Mouse (Mus musculus) kidney, adult 18-20 months (tissue): ENCODE measurements around the gene Plxdc2.

ENCODE experiments used
- DNase-seq: peaks from one replicate; pipeline ENCODE4 v3.0.0; 2021

Plxdc2 gene

DNA sequence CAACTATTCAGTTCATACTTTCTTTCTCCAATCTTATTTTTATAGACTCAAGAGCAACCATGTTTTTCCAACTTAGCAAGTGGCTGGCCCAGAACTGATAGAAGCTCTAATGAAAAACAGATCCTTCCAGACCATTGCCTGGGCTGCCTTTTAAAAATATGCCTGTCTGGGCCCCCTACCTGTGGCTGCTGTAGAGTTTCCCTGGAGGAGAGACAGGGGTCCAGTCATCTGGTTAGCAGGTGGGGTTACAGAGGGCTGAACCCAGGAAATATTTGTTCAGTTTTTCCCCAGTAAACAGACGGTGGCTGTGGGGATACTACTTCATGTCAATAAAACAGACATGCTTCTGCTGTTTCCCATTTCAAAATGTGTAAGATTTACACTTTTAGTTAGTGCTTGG lies 222.0 kb downstream of the Plxdc2 start:
- no peak for DNase-seq

DNA sequence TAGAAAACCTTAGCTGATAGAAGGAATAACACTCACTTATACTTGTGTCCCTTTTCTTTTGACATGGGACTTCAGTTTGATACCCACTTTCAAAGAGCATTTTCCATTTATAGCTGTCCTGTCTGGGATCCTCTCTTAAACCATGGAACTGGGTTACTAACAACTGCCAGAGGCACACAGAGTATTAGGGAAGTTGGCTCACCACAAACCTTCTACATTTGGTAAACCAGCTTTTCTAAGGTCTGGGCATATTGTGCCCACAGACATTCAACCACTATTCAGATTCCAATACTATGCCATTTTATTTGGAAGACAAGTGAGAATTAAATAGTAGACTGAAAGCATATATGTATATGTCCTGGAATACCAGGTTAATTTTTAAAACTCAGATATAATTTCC lies 232.4 kb downstream of the Plxdc2 start:
- DNase-seq: no peak

DNA sequence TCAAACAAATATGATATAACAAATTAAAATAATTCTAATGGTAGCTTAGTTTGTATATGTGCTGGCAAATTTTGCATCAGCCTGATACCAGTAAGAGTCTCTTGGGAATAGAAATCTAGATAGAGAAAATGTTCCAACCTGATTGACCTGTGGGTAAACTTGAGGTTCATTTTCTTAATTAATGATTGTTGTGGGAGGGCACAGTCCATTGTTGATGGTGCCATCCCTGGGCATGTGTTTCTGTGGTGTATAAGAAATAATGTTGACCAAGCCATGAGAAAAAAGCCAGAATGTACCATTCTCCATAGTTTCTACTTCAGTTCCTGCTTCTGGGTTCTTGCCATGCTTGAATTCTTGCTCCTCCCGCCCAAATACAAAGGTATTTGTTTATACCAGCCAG lies 239.3 kb downstream of the Plxdc2 start:
- no peak for DNase-seq

DNA sequence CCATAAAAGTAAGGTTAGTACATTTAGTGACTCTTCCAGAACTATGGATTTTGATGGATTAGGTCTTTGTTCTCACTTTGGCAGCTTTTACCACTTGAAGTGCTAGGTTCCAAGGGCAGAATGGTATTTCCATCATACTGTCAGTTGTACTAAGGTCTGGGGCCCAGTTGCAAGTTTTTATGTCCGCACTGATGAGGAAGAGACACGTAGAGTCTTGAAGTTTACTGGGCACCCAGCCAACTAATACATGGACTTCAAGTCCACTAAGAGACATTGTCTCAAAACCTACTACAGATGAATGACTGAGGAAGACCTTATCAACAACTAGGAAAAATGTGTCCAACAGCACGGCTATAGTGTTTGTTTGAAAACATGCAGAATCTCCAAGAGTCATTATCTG lies 242.1 kb downstream of the Plxdc2 start:
- DNase-seq: no peak

DNA sequence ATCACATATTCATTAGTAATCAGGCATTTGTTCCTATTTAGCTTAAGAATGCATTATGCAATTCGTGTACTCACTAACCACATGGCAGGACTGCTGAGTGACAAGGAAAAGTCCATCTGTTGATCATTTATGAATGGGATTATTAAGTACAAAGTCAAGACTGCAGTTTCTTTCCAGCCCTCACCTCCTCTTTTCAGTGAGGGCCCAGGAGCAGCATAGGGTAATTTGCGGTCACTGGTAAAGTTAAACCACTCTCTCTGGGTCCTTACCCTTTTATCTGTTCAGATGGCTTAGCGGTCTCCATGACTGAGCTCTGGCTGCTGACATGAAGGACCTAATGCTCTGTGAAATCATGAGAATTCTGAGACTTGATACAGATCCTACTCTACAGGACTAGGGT lies 248.2 kb downstream of the Plxdc2 start:
- DNase-seq: peak; percentile 22

DNA sequence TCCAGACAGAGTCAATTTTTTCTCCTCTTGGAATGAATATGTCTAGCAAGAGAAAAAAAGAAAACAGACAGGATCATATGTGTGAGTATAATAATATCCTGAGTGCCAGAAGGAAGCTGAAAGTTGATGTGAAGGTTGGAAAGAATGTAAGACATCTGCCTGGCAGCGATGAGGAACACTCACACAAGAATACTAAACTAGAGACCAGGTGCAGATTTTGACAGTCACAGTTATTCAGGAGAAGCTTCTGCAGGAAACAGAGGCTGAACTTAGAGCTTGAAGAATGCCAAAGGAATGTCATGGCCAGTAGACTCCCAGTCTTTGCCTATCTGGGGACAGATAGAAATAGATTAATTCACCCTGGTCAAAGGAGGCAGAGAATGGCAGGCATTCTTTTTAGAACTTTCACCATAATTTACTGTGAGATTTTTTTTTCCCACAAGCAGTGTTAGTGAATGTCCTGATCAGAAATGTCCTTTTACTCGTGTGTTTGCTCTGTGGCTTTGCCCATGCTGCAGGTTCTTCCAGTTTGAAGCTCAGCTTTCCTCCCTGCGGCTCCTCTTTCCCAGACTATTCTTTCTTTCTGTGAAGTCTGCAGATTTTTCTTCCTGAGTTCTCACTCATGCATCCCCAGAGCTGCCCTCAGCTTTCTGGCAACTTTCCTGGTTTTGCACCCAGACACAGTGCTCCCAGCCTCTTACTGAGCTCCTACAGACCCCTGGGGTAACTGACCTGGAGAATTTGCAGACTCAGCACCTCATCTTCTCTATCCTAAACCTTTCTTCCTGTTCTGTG lies 251.9 kb downstream of the Plxdc2 start:
- DNase-seq: peak; percentile 28

DNA sequence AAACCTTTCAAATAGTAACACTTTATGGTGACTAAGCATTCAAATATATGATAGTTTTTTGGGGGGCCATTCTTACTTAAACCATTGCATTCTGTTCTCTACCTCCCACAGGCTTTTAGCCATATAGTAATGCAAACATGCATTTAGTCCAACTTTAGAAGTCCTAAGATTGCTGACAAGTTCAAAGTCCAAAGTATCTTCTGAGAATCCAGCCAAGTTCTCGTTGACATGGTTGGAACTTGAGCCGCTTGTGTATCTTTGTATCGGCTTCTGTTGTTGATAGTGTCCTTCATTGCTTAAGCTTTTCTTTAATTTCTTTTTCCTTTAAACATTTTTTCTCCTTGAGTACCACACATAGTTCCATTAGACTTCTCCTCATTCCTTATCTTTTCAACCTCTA lies 286.0 kb downstream of the Plxdc2 start:
- no peak for DNase-seq

DNA sequence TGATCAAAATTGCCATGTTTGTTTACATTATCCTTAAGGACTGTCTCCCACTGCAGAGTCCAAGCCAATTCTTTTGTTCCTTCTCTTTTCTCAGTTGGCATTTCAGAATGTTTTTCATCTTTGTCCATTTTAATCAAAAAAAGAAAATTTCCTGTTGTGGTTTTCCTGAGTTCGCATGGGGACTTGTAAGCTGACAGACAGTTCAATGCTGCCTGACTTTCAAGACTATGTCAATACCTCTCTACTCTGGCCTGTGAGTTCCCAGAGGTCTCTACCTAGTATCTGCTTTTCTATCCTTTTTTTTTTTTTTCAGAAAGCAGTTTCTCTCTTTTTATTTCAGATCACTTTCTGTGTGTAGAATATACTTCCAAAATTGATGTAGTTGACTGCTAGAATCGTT lies 295.6 kb downstream of the Plxdc2 start:
- no peak for DNase-seq

DNA sequence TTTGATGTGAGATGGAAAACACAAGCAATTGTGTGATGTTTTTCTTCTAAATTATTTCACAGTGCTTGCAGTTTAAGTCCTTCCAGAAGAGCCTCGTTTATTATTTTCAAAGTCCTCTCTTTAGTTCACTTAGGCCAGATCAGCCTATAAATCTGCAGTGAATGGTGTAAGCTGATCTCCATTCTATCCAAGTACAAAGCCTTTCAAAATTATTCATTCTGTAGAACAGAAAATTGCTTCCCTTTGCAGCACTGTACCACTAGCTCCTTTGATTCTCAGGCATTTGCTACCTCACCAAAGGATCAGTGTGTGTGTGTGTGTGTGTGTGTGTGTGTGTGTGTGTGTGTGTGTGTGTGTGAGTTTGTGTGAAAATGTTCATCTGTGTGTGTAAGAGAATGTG lies 308.4 kb downstream of the Plxdc2 start:
- DNase-seq: no peak

DNA sequence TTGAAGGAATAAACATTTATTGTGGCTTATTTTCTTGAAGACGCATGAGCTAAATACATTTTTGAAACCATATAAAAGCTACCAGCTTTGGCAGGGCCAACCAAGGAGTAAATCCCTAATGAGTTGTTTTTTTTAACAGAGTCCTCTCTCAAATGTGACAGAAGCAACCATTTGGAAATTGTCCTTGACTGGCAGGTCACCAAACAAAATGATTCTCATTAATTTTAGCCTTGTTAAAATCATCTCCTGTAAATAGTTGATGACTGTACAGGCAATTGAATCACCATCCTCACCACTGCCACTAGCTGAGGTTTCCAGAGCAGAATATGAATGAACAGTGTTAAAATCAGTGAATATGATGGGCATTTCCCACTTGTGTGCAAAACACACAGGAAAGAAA lies 312.3 kb downstream of the Plxdc2 start:
- DNase-seq: no peak

DNA sequence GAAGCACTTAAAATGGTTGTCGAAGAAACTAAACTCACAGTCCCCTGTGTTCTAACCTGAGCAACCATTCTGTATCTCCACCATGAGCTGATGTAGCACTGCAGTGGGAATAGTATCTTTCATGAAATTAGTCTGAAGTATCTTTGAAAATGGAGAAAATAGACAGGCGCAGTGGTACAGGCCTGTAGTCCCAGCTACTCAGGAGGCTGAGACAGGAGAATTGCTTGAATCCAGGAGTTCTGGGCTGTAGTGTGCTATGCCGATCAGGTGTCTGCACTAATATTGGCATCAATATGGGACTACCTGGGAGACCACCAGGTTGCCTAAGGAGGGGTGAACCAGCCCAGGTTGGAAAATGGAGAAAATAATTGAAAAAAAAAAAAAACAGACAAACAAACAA lies 326.8 kb downstream of the Plxdc2 start:
- no peak for DNase-seq

DNA sequence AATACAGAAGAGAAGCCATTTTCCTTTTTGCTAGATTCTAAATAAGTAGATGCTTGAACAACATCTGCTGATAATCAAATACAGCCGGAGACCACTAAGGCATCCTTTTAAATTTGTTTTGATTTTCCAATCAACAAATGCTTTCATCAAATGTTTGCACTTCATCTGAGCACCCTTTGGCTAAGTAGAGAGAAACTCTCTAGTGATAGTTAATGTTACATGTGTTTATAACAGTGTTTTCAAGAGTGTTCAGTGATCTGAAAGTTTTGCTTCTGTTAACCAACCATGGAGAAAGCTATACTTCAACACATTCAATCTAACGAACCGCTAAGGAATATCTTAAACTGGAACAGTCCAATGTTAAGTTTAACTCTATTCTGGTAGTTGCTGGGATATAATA lies 327.6 kb downstream of the Plxdc2 start:
- no peak for DNase-seq

DNA sequence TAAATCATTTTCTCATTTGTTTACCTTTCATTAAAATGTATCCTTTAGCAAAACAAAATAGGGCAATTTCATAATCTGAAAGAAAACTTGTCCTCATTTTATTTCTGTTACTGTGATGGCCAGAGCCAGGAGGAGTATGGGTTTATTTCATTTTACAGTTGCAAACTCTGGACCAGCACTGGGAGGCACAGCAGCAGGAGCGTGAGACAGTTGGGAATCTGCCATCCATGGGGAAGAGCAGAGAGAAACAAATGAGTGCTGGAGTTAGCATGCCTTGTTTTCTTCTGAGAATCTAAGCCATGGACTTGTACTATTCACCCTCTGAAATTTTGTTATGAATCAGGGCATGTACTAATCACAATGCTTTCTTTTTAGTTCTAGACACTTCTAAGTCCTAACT lies 328.4 kb downstream of the Plxdc2 start:
- no peak for DNase-seq

DNA sequence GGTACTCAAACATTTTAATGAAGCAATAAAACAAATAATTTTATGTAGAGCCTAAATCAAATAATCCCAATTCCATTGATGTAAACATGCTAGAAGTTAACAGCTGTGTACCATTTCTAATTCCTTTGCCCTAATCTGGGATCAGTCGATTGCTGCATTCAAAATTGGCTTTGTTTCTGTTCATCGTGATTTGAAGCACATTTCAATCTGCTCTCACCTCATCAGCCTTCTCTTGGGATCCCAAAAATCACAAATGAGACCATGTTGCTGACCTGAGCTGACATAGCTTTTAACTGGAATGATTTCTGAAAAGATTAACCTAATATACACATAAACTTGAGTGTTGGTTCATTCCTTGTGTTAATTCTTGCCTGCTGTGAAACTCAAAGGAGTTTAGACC lies 340.3 kb downstream of the Plxdc2 start:
- no peak for DNase-seq

DNA sequence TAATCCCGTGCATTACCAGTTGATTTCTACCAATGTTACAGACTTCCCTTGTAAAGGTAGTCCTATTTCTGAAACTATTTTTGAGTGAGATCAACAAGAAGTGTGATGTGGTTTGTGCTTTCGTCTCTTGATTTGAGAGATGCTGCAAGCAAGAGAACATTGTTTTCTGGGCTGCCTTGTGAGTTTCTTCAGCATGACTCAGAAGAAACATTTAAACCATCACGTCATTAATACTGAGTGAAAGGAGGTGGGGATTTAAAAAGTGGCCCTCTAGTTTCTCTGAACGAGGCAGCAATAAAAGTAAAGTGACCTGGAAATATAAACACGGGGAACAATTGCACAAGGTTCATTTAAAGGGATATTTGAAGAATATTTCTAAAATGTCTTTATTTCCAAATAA lies 341.1 kb downstream of the Plxdc2 start:
- DNase-seq: no peak

DNA sequence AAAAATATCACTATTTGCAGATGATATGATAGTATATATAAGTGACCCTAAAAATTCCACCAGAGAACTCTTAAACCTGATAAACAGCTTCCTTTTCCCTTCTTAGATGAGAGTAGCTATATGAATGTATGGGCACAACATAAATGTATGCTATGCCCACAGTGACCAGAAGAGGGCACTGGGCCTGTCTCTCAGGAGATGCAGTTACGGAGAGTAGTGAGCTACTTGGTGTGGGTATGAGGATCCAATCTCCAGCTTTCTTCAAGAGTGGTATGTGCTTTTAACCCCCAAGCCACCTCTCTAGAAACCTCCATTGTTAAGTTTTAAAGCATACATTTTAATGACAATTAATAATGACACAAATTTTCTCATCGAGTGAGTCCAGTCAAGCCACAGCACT lies 350.1 kb downstream of the Plxdc2 start:
- DNase-seq: no peak

DNA sequence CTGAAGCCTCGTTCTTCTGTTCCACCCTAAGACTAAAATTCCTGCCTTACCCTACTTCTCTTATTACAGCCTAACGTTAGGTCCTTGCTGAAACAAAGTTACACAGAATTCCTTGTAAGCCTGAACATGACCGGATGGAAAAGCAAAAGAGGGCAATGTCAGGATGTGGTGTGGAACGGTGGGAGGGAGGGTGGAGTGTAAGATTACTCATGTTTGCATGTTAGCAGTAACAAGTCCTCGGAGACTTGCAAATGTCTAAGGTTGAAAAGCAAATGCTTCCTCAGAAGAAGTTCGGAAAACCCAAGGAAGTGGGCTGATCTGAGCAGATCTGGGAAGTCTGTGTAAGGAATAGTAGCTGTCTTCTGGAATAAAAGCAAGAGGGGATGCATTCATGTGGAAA lies 353.8 kb downstream of the Plxdc2 start:
- no peak for DNase-seq

DNA sequence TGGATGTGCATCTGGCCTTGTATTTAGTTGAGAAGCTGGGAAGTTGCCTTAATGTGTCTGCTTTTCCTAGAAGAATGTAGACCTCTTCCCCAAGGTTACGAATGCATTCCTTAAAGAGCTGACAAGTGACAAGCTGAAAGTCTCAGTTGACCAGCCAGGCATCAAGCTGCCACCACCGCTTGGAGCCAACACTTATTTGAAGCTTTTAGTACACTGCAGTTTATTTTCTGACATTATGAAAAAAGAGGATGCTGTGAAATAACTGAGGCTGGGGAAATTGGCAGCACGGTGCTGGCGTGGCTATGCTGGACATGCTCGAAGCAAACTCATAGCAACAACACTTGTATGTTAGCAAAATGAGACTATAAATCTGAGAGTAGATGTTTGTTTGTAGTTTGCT lies 374.9 kb downstream of the Plxdc2 start:
- DNase-seq: no peak

DNA sequence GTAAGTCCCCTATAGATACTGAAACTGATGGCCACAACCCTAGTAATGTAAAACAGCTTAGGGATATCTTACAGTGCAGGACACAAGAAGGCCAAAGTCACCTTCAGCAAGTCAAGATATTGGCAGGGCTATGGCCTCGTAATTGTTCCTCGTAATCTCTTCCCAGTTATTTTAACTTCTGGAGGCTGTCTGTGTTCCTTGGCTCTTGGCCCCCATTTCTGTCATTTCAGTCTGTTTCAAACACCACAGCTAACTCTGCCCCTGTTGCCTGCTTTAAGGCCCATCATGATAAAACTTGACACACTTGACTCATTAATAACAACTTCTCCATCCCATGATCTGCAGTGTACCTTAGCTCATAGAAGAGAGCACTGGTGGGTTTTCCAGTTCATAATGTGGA lies 378.3 kb downstream of the Plxdc2 start:
- no peak for DNase-seq

DNA sequence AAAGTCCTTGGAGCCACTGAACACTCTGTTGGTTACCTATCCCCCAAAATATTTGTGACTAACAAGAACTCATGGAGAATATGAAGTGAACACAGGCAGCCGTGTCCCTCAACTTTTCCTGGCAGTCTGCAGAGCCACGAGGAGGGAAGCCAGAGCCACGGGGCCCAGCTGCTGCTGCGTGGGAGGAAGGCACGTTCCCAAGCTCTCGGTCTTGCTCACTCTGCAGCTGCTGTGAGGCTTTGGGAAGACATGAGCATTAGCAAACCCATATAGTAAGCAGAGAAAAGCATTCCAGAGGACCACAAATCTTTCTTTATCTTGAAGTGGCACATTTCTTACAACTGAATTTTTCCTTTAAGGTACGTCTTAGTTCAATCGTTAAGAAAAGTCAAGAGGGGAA lies 382.1 kb downstream of the Plxdc2 start:
- peak; percentile 5 for DNase-seq

DNA sequence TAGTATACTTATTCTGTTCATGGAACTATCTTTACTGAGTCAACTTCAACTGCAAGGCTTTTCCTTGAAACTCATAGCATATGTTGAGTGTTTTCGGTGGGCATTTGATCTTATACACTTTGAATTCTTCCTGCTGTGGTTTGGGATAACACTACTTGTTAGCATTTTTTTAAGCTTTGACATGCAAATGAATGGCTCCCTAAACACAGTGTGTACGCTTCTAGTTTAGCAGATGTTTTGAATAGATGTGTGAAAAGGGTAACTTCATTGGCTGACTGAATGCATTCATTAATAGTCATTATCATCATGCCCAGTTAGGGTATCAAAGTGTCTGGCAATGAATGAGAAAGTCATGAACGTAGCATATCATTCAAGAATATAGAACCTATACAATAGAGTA lies 385.7 kb downstream of the Plxdc2 start:
- no peak for DNase-seq

DNA sequence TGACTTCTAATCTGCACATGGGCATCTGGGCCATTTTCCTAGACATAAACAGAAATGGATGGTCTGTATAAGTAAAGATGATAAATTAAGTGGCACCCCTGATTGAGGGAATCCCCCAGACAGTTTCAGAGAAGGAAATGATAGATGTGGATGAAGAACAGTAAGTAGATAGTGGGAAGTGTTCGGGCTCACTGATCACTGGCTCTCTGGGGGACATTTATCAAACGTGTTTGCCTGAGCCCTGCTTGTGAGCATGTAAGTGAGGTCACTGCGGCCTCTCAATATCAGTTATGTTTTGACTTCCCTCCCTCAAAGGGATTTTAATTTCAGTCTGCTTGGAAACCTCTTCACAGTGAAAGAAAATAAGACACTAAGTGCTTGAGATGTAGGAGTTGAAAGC lies 387.5 kb downstream of the Plxdc2 start:
- DNase-seq: no peak

DNA sequence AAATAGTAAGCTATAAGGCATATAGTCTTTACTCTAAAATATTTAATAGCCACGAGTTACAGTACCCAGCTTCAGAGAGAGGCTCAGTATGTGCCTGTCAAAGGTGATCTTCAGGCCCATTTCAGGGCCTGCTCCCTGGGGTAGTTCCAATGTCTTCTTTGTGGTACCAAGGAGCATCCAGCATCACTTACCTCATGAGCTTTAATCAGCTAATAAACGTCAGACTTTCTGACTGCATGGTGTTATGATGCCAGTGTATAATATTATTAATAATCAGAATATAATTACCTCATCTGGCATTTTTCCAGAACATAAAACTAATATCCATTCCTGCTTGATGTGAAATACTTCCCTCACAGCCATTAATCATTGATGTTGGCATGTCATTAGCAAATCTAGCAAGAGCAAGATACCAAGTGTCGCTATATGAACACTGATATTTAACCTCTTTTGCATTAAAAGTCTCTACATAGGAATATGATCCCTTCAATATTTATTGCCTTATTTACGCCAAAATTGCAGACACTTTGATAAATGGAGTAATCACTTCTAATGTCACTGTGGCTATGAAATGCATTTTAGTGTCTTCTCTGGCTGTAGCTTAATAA lies 393.3 kb downstream of the Plxdc2 start:
- no peak for DNase-seq

DNA sequence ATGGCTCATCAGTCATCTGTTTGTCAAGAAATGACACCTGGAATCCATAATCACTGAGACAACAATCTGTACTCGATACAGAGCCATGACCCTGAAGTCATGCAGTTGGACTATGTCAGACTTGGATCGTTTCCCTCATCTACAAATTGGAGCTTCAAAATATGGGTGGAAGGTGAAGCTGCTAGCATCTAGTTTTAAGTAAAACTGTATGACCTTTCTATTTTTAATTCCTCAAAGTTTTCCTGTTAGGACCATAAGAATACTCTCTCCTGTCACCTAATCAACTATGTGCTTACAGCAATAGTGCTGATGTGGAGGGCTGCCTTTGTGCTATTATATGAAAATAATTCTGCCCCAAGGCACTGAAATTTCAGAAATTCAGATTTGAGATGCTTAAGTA lies 401.1 kb downstream of the Plxdc2 start:
- no peak for DNase-seq

DNA sequence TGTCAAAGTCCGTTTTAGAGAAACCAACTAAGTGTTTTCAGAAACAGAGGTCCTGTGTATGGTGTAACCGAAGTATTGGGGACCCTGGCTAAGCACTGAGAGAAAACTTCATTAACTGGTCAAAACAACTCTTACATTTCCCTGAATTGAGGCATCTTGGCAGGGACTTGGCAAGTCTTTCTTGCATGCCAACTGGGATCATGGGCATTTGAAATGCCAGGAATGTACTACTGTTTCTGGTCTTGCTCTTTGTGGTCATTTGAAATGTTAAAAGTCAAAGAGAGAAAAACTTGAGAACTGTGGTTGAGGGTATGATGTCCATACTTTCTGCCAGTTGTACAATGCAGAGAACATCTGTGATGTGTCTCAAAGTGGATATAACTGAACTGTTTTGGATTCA lies 403.7 kb downstream of the Plxdc2 start:
- DNase-seq: no peak
